Mouse (Mus musculus): Measurements from ENCODE around the gene Mamstr. TPM values are rescaled to one million over a fixed set of nuclear protein-coding genes. Genes with fewer than 3 reads are reported as not detected.

Mamstr gene
- polyA plus RNA-seq, 1 experiment from 2014 or later = 0.40 TPM

DNA sequence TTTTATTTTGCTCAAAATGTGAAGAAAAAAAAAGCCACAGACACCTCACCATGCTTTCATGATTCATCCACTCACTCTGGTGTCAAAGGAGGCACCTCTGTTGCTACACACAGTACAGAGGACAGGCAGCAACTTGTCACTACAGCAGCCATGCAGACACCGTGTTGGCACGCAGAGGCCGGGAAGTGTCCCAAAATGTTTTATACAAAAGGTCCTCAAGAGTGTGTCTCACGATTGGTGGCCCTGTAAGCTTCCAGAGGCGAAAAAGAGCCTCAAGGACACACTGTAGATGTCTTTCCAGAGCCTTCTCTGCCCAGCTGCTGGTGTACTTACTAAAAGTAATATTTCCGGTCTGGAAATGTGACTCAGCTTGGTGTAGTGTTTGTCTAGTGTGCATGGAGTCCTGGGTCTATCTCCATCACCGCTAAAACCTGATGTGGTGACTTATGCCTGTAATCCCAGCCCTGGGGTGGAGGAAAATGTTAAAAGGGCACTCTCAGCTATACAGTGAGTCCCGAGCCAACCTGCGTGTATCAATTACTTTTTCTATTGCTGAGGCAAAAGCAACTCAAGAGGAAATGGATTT is 34.0 kb upstream of the Mamstr start:
- ChIA-PET POLR2A (interaction anchor here (1.1 kb wide), 1 partner anchor 9 kb away, joined by 3 read pairs; no protein-coding TSS in a partner anchor), CTCF (interaction anchor here (1.3 to 1.8 kb wide), 3 partner anchors 13 to 134 kb away, joined by 3 to 7 read pairs (median 5); no protein-coding TSS in a partner anchor)
- no peak for TF ChIP-seq CTCF (IDR thresholded peaks at IDR 0.05)
- in situ Hi-C loops (cut with MboI; ENCODE audit: low pct_unique_long_range_greater_than_20kb) = no loop called here
- DNase-seq (ENCODE audit: low read depth, low spot score) (no peak), ATAC-seq (no peak)
- no peaks in the 10 kb centered on the region for H3K27me3 ChIP-seq

DNA sequence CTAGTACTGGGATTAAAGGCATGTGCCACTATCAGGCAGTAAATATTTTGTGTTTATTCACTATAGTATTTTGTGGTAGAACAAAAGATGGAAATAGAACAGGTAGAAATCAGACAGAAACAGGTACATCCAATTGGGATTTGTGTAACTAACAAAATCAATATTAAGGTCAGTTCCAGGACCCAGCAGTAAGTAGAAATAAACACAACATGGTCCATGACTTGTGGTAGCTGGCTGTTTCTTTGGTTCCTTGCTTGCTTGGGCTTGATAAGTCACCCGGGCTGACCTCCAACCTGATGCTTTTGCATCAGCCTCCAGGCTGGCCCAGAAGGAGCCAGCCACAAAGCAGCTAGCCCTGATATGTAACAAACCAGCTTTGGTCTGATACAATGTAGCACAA is 30.3 kb upstream of the Mamstr start:
- POLR2A ChIA-PET = no interaction called here
- in situ Hi-C loops (cut with MboI; ENCODE audit: low pct_unique_long_range_greater_than_20kb) = no loop called here

DNA sequence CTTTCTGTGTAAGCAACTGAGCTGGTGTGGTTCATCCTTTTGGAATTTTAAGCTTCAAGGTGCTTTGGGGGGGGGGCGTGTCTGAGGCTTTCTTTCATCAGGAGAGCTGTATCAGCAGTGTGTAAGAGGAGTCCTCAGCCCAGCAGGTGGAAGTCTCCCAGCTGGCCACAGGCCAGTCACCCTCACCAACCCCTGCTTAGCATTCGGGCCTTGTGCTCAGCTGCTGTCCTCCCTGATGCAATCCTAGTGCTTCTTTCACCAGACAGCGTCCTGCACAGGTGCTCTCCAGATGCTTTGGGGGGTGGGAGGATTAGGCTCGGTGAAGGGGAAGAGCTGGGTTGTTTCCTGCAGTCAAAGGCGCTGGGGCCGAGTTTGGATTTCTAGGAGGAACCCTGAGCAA is 23.5 kb upstream of the Mamstr start:
- POLR2A ChIA-PET = interaction anchor here (0.7 kb wide), 1 partner anchor 12 kb away, joined by 4 read pairs; the partner anchor contains the start of gene Rasip1
- no peaks in the 10 kb centered on the region for H3K27me3 ChIP-seq
- CTCF ChIA-PET = interaction anchor here (1.1 kb wide), 1 partner anchor 17 kb away, joined by 3 read pairs; no protein-coding TSS in a partner anchor
- DNase-seq (ENCODE audit: low read depth, low spot score) (no peak), ATAC-seq (peak; percentile 72)
- no peak for TF ChIP-seq CTCF (IDR thresholded peaks at IDR 0.05)
- in situ Hi-C loops (cut with MboI; ENCODE audit: low pct_unique_long_range_greater_than_20kb) = no loop called here

More for the DNA sequence above, 30.3 kb upstream of the Mamstr start:
- no peak for TF ChIP-seq CTCF (IDR thresholded peaks at IDR 0.05)
- H3K27me3 ChIP-seq = no peaks in the 10 kb centered on the region
- CTCF ChIA-PET = no interaction called here
- DNase-seq (ENCODE audit: low read depth, low spot score) (no peak), ATAC-seq (no peak)

DNA sequence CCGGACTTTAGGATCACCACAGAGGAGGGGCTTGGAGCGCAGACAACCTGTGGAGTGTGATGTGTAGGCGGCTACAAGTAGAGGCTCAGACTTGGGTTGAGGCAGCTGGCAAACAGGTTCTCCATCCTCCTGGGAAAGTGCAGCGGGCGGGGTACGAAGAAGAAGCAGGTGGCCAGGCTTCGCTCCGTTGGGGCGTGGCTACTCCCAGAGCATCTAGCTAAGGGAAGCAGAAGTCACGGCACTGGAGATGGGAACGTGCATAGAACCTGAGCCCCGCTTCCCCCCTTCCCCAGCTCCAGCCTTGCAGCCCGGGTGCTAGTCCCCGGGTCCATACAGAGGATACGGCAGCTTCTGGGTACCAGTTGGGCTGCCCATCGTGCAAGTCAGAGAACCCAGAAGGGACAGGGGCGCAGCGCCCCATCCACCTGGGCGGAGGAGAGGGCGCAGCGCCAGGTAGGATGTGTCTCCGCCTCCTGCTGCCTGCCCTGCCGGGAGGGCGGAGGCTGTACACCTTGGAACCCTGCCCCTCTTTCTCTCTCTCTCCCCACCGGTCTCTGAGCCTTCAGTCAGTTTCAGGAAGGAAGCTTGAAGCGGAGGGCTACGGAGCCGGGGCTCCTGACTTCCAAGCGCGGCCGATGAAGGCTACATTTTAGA is 22.6 kb upstream of the Mamstr start, which contains the start of gene Fut1:
TSS of gene Fut1 (plus strand) at position 248 of the 654 bp plus-strand sequence.
- no peak for TF ChIP-seq CTCF (IDR thresholded peaks at IDR 0.05)
- in situ Hi-C loops (cut with MboI; ENCODE audit: low pct_unique_long_range_greater_than_20kb) = no loop called here
- DNase-seq (ENCODE audit: low read depth, low spot score) (no peak), ATAC-seq (no peak)
- ChIA-PET CTCF (interaction anchor here (1.1 to 2.3 kb wide), 4 partner anchors 11 to 66 kb away, joined by 3 to 14 read pairs (median 6); partner anchors contain the start of genes Ntn5 and Rasip1), POLR2A (no interaction called here)
- no peaks in the 10 kb centered on the region for H3K27me3 ChIP-seq

DNA sequence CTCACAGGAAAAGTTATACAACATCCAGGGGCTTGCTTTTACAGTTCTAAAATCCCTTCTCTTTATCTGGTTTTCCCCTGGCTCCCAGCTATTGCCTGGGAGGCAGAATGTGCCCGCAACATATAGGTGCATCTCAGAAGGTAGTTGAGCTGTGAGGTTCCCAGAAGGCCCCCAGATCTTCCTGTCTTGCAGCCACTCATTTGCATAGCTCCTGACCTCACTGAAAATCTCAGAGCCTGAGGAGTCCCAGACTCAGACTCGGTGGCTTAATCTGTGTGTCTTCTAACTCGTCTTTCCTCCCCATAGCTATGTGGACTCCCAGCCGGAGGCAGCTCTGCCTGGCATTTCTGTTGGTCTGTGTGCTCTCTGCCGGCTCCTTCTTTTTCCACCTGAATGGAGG is 21.5 kb upstream of the Mamstr start:
- in situ Hi-C loops (cut with MboI; ENCODE audit: low pct_unique_long_range_greater_than_20kb) = no loop called here
- ATAC-seq (no peak), DNase-seq (ENCODE audit: low read depth, low spot score) (no peak)
- ChIA-PET POLR2A (interaction anchor here (1.0 kb wide), 1 partner anchor 10 kb away, joined by 3 read pairs; no protein-coding TSS in a partner anchor), CTCF (interaction anchor here (0.7 to 2.3 kb wide), 5 partner anchors 9 to 65 kb away, joined by 3 to 14 read pairs (median 5); partner anchors contain the start of genes Ntn5 and Rasip1)
- no peak for TF ChIP-seq CTCF (IDR thresholded peaks at IDR 0.05)
- H3K27me3 ChIP-seq = no peaks in the 10 kb centered on the region

DNA sequence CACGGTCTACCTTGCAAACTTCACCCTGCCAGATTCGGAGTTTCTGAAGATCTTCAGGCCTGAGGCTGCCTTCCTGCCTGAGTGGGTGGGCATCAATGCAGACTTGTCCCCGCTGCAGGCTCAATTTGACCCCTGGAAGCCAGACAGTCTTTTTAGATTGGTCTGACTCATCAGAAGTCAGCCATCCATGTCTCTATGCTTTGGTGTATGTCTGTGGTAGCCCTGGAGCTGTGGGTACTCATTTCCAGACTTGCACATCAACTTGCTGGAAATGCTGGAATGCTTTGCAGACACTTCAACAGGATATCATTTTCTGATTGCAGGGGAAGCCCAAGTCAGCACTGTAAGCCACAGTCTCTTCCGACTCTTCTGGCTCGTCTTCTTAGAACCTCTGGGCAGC is 20.2 kb upstream of the Mamstr start:
- in situ Hi-C loops (cut with MboI; ENCODE audit: low pct_unique_long_range_greater_than_20kb) = no loop called here
- H3K27me3 ChIP-seq = no peaks in the 10 kb centered on the region
- no peak for TF ChIP-seq CTCF (IDR thresholded peaks at IDR 0.05)
- ATAC-seq (peak; percentile 57), DNase-seq (ENCODE audit: low read depth, low spot score) (peak; percentile 77)
- ChIA-PET CTCF (interaction anchor here (1.5 to 1.8 kb wide), 2 partner anchors 14 to 63 kb away, joined by 3 to 5 read pairs; no protein-coding TSS in a partner anchor), POLR2A (interaction anchor here (0.7 to 0.8 kb wide), 2 partner anchors 9 to 24 kb away, joined by 3 to 5 read pairs; no protein-coding TSS in a partner anchor)

DNA sequence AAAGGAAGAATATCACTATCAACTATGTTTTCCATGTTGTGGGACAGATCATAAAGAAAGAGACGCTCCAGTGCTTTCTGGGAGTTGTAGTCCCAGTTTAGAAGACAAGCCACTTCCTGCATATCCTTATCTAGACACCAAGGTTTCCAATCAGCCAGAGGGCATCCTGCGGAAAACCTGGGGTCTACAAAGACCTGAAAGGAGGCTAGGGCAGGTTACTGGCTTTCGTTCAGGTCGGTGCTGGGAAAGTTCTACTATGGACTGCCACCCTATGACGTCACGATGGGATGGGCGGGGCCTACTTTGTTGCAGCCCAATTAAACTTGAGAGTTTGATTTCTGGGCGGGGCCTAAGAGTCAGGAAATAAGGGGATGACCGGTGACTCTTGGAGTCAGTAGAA is 18.3 kb upstream of the Mamstr start, which contains the start of gene Izumo1:
TSS of gene Izumo1 (plus strand) at position 369 of the 400 bp plus-strand sequence.
- TF ChIP-seq CTCF (IDR thresholded peaks at IDR 0.05) = no peak
- no peak for ATAC-seq
- POLR2A ChIA-PET = no interaction called here

DNA sequence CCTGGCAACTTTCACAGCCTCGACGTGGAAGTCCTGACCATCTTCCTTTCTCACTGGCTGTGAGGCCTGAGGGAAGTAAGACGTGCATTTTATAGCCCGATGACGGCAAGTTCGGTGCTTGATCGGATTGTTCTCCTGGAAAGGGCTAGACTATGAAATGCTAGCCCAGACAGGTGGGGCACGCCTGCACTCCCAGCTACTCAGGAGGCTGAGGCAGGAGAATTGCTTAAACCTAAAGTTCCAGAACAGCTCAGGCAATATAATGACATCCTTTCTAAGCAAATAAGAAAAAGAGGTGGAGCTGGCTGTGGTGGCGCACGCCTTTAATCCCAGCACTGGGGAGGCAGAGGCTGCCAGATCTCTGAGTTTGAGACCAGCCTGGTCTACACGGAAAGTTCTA is 16.3 kb upstream of the Mamstr start:
- no peak for TF ChIP-seq CTCF (IDR thresholded peaks at IDR 0.05)
- ATAC-seq = no peak
- no peak for DNase-seq (ENCODE audit: low read depth, low spot score)
- in situ Hi-C loops (cut with MboI; ENCODE audit: low pct_unique_long_range_greater_than_20kb) = no loop called here
- no peaks in the 10 kb centered on the region for H3K27me3 ChIP-seq
- POLR2A ChIA-PET = interaction anchor here (0.8 kb wide), 1 partner anchor 22 kb away, joined by 3 read pairs; no protein-coding TSS in a partner anchor
- CTCF ChIA-PET = interaction anchor here (0.8 to 1.3 kb wide), 2 partner anchors 12 to 18 kb away, joined by 3 read pairs; no protein-coding TSS in a partner anchor

More for the DNA sequence above, 18.3 kb upstream of the Mamstr start, which contains the start of gene Izumo1:
- CTCF ChIA-PET = no interaction called here
- no peak for DNase-seq (ENCODE audit: low read depth, low spot score)
- H3K27me3 ChIP-seq = no peaks in the 10 kb centered on the region
- in situ Hi-C loops (cut with MboI; ENCODE audit: low pct_unique_long_range_greater_than_20kb) = no loop called here

DNA sequence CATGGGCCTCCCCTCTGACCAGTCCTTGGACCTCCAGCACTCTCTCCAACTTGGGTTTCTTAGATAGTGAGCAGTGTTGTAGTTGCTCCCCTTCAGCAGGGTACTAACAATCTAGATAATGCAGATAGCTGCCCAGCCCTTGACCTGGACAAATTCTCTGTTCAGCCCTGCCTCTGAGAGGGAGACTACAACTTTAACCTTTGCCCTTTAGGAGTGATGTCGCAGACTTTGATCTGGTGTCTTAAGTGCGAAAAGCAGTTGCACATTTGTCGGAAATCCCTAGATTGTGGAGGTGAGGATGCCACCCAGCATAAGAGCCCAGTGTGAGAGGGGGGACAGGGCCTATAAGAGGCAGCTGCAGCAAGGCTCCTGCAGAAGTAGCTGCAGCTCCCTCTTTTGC is 15.1 kb upstream of the Mamstr start:
- no peaks in the 10 kb centered on the region for H3K27me3 ChIP-seq
- in situ Hi-C loops (cut with MboI; ENCODE audit: low pct_unique_long_range_greater_than_20kb) = no loop called here
- ChIA-PET CTCF (no interaction called here), POLR2A (no interaction called here)
- TF ChIP-seq CTCF (IDR thresholded peaks at IDR 0.05) = no peak
- no peak for ATAC-seq
- DNase-seq (ENCODE audit: low read depth, low spot score) = no peak

DNA sequence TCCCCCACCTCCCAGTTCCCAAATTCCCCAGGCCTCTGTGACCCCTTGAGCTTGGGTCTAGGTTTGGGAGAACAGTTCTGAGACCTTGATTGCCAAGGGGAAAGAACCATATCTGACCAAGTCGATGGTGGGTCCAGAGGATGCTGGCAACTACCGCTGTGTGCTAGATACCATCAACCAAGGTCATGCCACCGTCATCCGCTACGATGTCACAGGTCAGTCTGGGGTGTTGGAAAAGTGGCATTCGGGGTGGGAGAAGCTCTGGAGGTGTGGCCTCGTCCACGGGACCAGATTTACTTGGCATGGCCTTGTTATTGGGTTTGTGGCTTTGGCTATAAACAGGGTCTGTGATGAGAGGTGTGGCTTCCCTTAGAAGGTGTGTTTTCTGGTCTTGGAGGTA is 14.3 kb upstream of the Mamstr start:
- in situ Hi-C loops (cut with MboI; ENCODE audit: low pct_unique_long_range_greater_than_20kb) = no loop called here
- DNase-seq (ENCODE audit: low read depth, low spot score) = no peak
- CTCF ChIA-PET = interaction anchor here (2.3 kb wide), 1 partner anchor 57 kb away, joined by 7 read pairs; no protein-coding TSS in a partner anchor
- ATAC-seq = no peak
- no peaks in the 10 kb centered on the region for H3K27me3 ChIP-seq
- no peak for TF ChIP-seq CTCF (IDR thresholded peaks at IDR 0.05)
- POLR2A ChIA-PET = interaction anchor here (0.6 kb wide), 1 partner anchor 121 kb away, joined by 3 read pairs; no protein-coding TSS in a partner anchor
